Mouse (Mus musculus) macrophage (primary cell): ENCODE measurements around the gene Rac1. TPM values are rescaled to one million over a fixed set of nuclear protein-coding genes. Genes with fewer than 3 reads are reported as not detected.
"Not testable (repeated sequence)": the region's sequence is repeated elsewhere in the genome, so short reads cannot be mapped to it uniquely, and the experiment has no call there.

ENCODE experiments used
- H3K27ac ChIP-seq: fragments of 350-480 bp; formaldehyde crosslinking; 2 replicates; pipeline ENCODE4 v1.9.0; 2021
- H3K36me3 ChIP-seq: fragments of 350-480 bp; formaldehyde crosslinking; 2 replicates; pipeline ENCODE4 v1.9.0; 2021; ENCODE audit errors: inconsistent target
- H3K4me3 ChIP-seq: fragments of 350-480 bp; formaldehyde crosslinking; 2 replicates; pipeline ENCODE4 v1.9.0; 2021; ENCODE audit errors: inconsistent target
- H3K79me2 ChIP-seq: fragments of 350-480 bp; formaldehyde crosslinking; 2 replicates; pipeline ENCODE4 v1.9.0; 2021; ENCODE audit errors: inconsistent target
- WGBS: methylation state at CpG from one replicate; pipeline ENCODE4 v1.1.7; 2026; ENCODE audit warnings: inconsistent platforms; ENCODE audit not compliant: missing documents; 5-methylcytosine and 5-hydroxymethylcytosine counted together
- polyA plus RNA-seq: library from polyadenylated mRNA; stranded (reverse); fragments of 250-400 nt; gene quantifications from 3 replicates; pipeline ENCODE4 v1.2.4, GENCODE M21; 2018; ENCODE audit warnings: inconsistent platforms
- total RNA-seq, 78 experiments: library from RNA; depleted of rRNA; stranded (reverse); fragments of 250-400 nt; gene quantifications; 1 replicate in 9 of 78; 2 replicates in 24 of 78; 3 replicates in 43 of 78; 4 replicates in 2 of 78; pipeline ENCODE4 v1.2.4; 2018; ENCODE audit warnings: inconsistent platforms in 56 of 78

Gene Rac1
- 10 to 100 TPM; 22.2 to 51.5 (median 32.3) TPM for total RNA-seq (2018; cell fraction: chromatin; rRNA removed)
- 100 to 1,000 TPM; 391 to 490 (median 447) TPM for total RNA-seq (2018; cell fraction: cytosol; rRNA removed)
- total RNA-seq (2018; cell fraction: nucleus; rRNA removed): 100 to 1,000 TPM in 21 of 26 experiments, 10 to 100 TPM in 5; 55.5 to 260 (median 146) TPM
- polyA plus RNA-seq: 386 to 538 TPM (median 421 TPM) in 3 replicates

GRCm38 (mm10) chr5:143527486-143528307, at the start of gene Rac1:
Gene Rac1 (minus strand): TSS chr5:143528036.
- 1% methylated on average over 86 of the region's 105 CpGs for WGBS
- Histone ChIP-seq H3K79me2 (peaks cover 47% of the 10 kb centered on the region), H3K27ac (peak within 1 kb of the TSS; percentile 81), H3K36me3 (no peaks in the 10 kb centered on the region), H3K4me3 (peak within 1 kb of the TSS; percentile 84)

GRCm38 (mm10) chr5:143574261-143575178, 46.7 kb upstream of the Rac1 start:
- H3K4me3 ChIP-seq: no peak overlapping the region
- no peaks in the 10 kb centered on the region for H3K36me3 ChIP-seq
- H3K27ac ChIP-seq: no peak overlapping the region
- no peaks in the 10 kb centered on the region for H3K79me2 ChIP-seq
- WGBS: 93% methylated on average over 19 of the region's 19 CpGs

- Histone ChIP-seq H3K79me2 (no peaks in the 10 kb centered on the region), H3K4me3 (no peak overlapping the region), H3K36me3 (no peaks in the 10 kb centered on the region), H3K27ac (no peak overlapping the region)
- 87% methylated on average over 4 of the region's 4 CpGs for WGBS
Observed at GRCm38 (mm10) chr5:143573067-143573466, 45.2 kb upstream of the Rac1 start.

- 77% methylated on average over 5 of the region's 5 CpGs for WGBS
- Histone ChIP-seq H3K4me3 (no peak overlapping the region), H3K79me2 (no peaks in the 10 kb centered on the region), H3K27ac (no peak overlapping the region), H3K36me3 (no peaks in the 10 kb centered on the region)
Observed at GRCm38 (mm10) chr5:143572195-143572594, 44.4 kb upstream of the Rac1 start.

GRCm38 (mm10) chr5:143567860-143568259, 40.0 kb upstream of the Rac1 start:
- 16% methylated on average over 6 of the region's 6 CpGs for WGBS
- Histone ChIP-seq H3K4me3 (no peak overlapping the region), H3K79me2 (no peaks in the 10 kb centered on the region), H3K27ac (no peak overlapping the region), H3K36me3 (no peaks in the 10 kb centered on the region)

- H3K4me3 ChIP-seq: no peak overlapping the region
- no peaks in the 10 kb centered on the region for H3K79me2 ChIP-seq
- WGBS: 59% methylated on average over 4 of the region's 5 CpGs
- no peaks in the 10 kb centered on the region for H3K36me3 ChIP-seq
- H3K27ac ChIP-seq: no peak overlapping the region
Observed at GRCm38 (mm10) chr5:143567258-143567670, 39.4 kb upstream of the Rac1 start.

GRCm38 (mm10) chr5:143566804-143567203, 39.0 kb upstream of the Rac1 start:
- not testable (repeated sequence) for H3K79me2 ChIP-seq, H3K36me3 ChIP-seq, H3K4me3 ChIP-seq, H3K27ac ChIP-seq
- WGBS: 74% methylated on average over 5 of the region's 6 CpGs

- Histone ChIP-seq H3K79me2 (no peaks in the 10 kb centered on the region), H3K36me3 (no peaks in the 10 kb centered on the region), H3K4me3 (no peak overlapping the region), H3K27ac (no peak overlapping the region)
- 73% methylated on average over 14 of the region's 14 CpGs for WGBS
Observed at GRCm38 (mm10) chr5:143561544-143562185, 33.8 kb upstream of the Rac1 start.

- H3K36me3 ChIP-seq: no peaks in the 10 kb centered on the region
- no peak overlapping the region for H3K4me3 ChIP-seq
- H3K79me2 ChIP-seq: no peaks in the 10 kb centered on the region
- WGBS: 100% methylated on average over 4 of the region's 4 CpGs
- H3K27ac ChIP-seq: no peak overlapping the region
Observed at GRCm38 (mm10) chr5:143561009-143561408, 33.2 kb upstream of the Rac1 start.

GRCm38 (mm10) chr5:143558731-143559130, 30.9 kb upstream of the Rac1 start:
- no peak overlapping the region for H3K27ac ChIP-seq
- 94% methylated on average over 3 of the region's 3 CpGs for WGBS
- H3K36me3 ChIP-seq: no peaks in the 10 kb centered on the region
- no peak overlapping the region for H3K4me3 ChIP-seq
- H3K79me2 ChIP-seq: no peaks in the 10 kb centered on the region

GRCm38 (mm10) chr5:143555233-143555632, 27.4 kb upstream of the Rac1 start:
- WGBS: 91% methylated on average over 6 of the region's 6 CpGs
- H3K4me3 ChIP-seq: no peak overlapping the region
- H3K36me3 ChIP-seq: no peaks in the 10 kb centered on the region
- no peak overlapping the region for H3K27ac ChIP-seq
- no peaks in the 10 kb centered on the region; the same call in 1 of the 2 replicates for H3K79me2 ChIP-seq

GRCm38 (mm10) chr5:143552911-143553310, 25.1 kb upstream of the Rac1 start:
- 94% methylated on average over 6 of the region's 6 CpGs for WGBS
- no peaks in the 10 kb centered on the region for H3K36me3 ChIP-seq
- no peak overlapping the region for H3K27ac ChIP-seq
- no peak overlapping the region for H3K4me3 ChIP-seq
- no peaks in the 10 kb centered on the region; the same call in 1 of the 2 replicates for H3K79me2 ChIP-seq

- peak overlapping the region; percentile 36 for H3K4me3 ChIP-seq
- H3K36me3 ChIP-seq, H3K79me2 ChIP-seq, H3K27ac ChIP-seq: not testable (repeated sequence)
- 3% methylated on average over 21 of the region's 28 CpGs for WGBS
Observed at GRCm38 (mm10) chr5:143548922-143549321, 21.1 kb upstream of the Rac1 start.

GRCm38 (mm10) chr5:143548401-143548846, 20.6 kb upstream of the Rac1 start:
- Histone ChIP-seq H3K27ac (no peak overlapping the region), H3K36me3 (no peaks in the 10 kb centered on the region), H3K4me3 (no peak overlapping the region), H3K79me2 (no peaks in the 10 kb centered on the region; the same call in 1 of the 2 replicates)
- WGBS: 2% methylated on average over 37 of the region's 37 CpGs
